Mouse (Mus musculus): Measurements from ENCODE around the gene Dennd6b. TPM values are rescaled to one million over a fixed set of nuclear protein-coding genes. Genes with fewer than 3 reads are reported as not detected.

Gene Dennd6b
- polyA plus RNA-seq, 1 experiment: 11.2 TPM

DNA sequence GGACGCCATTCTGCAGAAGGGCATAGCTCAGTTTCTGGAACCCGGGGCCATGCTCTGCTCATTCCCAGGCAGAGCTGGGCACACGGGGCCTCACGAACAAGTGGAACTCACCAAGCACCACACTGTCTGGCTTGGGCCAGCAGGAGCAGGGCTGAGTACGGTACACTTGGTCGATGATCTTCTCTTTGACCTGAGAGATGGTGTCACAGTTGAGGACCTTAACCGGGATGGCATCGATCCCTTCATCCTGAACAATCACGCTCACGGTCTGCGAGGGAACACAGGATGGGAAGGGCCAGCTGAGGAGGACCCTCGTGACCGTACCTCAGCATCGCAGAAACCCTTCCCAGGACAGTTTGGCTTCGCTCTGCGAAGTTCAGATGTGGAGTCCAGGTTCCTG, 37.8 kb downstream of the Dennd6b start:
- no peak overlapping the region for H3K27ac ChIP-seq (ENCODE audit: insufficient read depth, low read depth, low read length)
- H3K4me3 ChIP-seq (ENCODE audit: insufficient read depth, low read depth, low read length): no peak overlapping the region
- WGBS: 92% methylated on average over 16 of the region's 16 CpGs
- H3K4me1 ChIP-seq (ENCODE audit: control insufficient read depth, insufficient read depth, low read length): no peaks in the 10 kb centered on the region
- H3K27me3 ChIP-seq (replicated peaks; ENCODE audit: control insufficient read depth, insufficient read depth, low read length): no peaks in the 10 kb centered on the region
- TF ChIP-seq POLR2A (IDR thresholded peaks at IDR 0.05; ENCODE audit: low read depth, low read length) (no peak), CTCF (conservative IDR thresholded peaks at IDR 0.05; ENCODE audit: insufficient read depth, insufficient read length, low read depth, low read length) (no peak)
- no peak for DNase-seq
- peaks cover 9% of the 10 kb centered on the region for H3K36me3 ChIP-seq (ENCODE audit: control insufficient read depth, insufficient read depth, low read length)

DNA sequence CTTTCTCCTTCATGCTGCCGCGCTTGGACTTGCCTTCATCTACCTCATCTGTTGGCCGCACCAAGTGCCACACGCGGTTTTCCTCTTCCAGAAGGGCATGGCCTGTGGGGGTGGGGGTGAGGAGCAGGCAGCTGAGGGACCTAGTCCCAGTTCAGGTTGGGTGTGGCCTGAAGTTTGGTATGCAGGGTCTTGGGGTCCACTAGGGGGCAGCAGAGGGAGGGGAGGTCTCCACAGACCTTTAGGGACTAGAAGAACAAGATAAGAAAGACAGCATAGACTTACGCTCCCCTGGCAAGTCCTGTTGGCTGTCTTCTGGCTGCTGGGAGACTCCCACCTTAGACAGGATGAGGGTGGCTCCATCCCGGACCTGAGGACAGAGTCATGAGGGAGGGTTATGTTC, 38.3 kb downstream of the Dennd6b start:
- peaks cover 9% of the 10 kb centered on the region for H3K36me3 ChIP-seq (ENCODE audit: control insufficient read depth, insufficient read depth, low read length)

DNA sequence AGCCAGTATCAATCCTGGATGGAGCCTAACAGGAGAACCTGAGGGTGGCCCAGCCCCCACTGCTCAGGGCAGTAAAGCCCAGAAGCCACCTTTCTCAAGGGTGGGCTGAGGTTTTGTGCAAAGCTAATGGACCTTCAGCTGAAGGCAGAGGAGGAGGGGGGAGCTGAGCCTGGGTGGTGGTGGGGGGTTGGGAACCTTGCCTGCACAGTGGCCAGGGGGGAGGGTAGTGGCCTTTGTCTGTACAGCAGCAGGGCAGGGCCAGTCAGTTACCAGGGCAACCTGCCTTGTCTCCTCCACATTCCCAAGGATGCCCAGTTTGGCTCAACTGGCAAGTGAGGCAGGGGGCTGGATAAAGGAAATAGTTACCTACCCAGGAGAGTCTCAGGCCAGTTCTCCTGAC, 44.0 kb downstream of the Dennd6b start:
- H3K27ac ChIP-seq (ENCODE audit: insufficient read depth, low read depth, low read length): no peak overlapping the region
- peaks cover 5% of the 10 kb centered on the region; the same call in 1 of the 2 replicates for H3K4me1 ChIP-seq (ENCODE audit: control insufficient read depth, insufficient read depth, low read length)
- H3K36me3 ChIP-seq (ENCODE audit: control insufficient read depth, insufficient read depth, low read length): peaks cover 2% of the 10 kb centered on the region; the same call in 1 of the 2 replicates
- TF ChIP-seq CTCF (conservative IDR thresholded peaks at IDR 0.05; ENCODE audit: insufficient read depth, insufficient read length, low read depth, low read length) (no peak), POLR2A (IDR thresholded peaks at IDR 0.05; ENCODE audit: low read depth, low read length) (no peak)
- DNase-seq: no peak
- no peaks in the 10 kb centered on the region for H3K27me3 ChIP-seq (replicated peaks; ENCODE audit: control insufficient read depth, insufficient read depth, low read length)
- H3K4me3 ChIP-seq (ENCODE audit: insufficient read depth, low read depth, low read length): no peak overlapping the region

More for the DNA sequence above, 38.3 kb downstream of the Dennd6b start:
- WGBS: 49% methylated on average over 7 of the region's 7 CpGs
- peak; percentile 79 for DNase-seq
- Histone ChIP-seq H3K27me3 (replicated peaks; ENCODE audit: control insufficient read depth, insufficient read depth, low read length) (no peaks in the 10 kb centered on the region), H3K27ac (ENCODE audit: insufficient read depth, low read depth, low read length) (no peak overlapping the region), H3K4me3 (ENCODE audit: insufficient read depth, low read depth, low read length) (no peak overlapping the region), H3K4me1 (ENCODE audit: control insufficient read depth, insufficient read depth, low read length) (no peaks in the 10 kb centered on the region)
- TF ChIP-seq CTCF (conservative IDR thresholded peaks at IDR 0.05; ENCODE audit: insufficient read depth, insufficient read length, low read depth, low read length): peak; percentile 78
- no peak for TF ChIP-seq POLR2A (IDR thresholded peaks at IDR 0.05; ENCODE audit: low read depth, low read length)

DNA sequence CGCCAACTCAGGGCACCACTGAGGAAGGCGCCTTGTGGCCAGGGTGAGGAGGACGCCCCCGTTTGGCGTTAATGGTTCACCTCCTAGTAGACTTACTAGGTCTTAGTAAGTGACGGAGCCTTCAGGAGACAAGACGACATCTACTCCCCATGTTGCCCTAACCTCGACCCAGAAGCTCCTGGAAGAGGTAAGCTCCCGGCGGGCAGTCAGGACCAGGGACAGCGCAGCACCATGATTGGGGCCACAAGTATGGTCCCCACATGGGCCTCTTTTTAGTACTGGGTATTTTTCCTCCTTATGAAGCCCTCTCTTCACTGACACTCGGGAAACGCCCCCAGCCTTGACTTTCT, 46.3 kb downstream of the Dennd6b start:
- H3K4me3 ChIP-seq (ENCODE audit: insufficient read depth, low read depth, low read length): peak overlapping the region; percentile 70; the same call in 1 of the 2 replicates
- WGBS: 12% methylated on average over 13 of the region's 13 CpGs
- TF ChIP-seq CTCF (conservative IDR thresholded peaks at IDR 0.05; ENCODE audit: insufficient read depth, insufficient read length, low read depth, low read length) (no peak), POLR2A (IDR thresholded peaks at IDR 0.05; ENCODE audit: low read depth, low read length) (no peak)
- no peaks in the 10 kb centered on the region for H3K36me3 ChIP-seq (ENCODE audit: control insufficient read depth, insufficient read depth, low read length)
- H3K27me3 ChIP-seq (replicated peaks; ENCODE audit: control insufficient read depth, insufficient read depth, low read length): no peaks in the 10 kb centered on the region
- no peak for DNase-seq
- H3K4me1 ChIP-seq (ENCODE audit: control insufficient read depth, insufficient read depth, low read length): peaks cover 10% of the 10 kb centered on the region; the same call in 1 of the 2 replicates
- peak overlapping the region; percentile 31 for H3K27ac ChIP-seq (ENCODE audit: insufficient read depth, low read depth, low read length)

DNA sequence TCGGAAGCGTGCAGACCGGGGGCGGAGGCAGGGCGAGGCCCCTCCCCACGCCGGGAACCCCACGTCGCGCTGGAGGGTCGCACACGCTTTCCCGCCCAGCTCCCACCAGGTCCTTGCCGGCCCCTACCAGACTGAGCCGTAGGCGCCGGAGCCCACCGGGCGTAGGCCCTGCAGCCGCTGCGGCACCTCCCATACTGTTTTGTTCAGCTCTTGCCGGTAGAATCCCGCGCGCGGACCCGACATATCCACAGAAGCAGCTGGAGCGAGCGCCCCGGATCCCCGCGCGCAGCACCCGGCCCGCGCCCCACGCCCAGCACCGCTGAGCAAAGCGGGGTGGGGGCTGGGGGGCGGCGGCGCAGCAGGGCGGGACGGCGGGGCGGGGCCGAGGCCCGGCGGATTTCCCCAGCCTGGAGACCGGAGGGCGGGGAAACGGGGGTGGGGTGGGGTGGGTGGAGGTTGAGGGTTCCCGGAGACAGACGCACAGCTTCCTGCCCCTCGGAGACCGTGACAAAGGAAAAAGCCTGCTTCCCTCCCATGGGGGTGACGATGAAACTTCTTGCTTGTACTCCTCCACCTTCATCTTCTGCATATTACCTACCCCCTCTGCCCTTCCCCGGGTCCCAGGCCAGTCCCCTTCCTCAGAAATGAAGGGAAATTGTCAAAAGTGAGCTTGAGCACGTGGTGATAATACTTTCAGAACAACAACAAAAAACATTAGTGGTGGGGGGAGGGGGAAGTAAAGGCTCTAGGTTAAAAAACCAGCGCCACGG, 46.8 kb downstream of the Dennd6b start, which contains the start of gene Mapk11:
Gene Mapk11 (minus strand): TSS at position 358 of the 770 bp plus-strand sequence.
- peak; percentile 66 for DNase-seq
- Histone ChIP-seq H3K27ac (ENCODE audit: insufficient read depth, low read depth, low read length) (peak within 1 kb of the TSS; percentile 31), H3K36me3 (ENCODE audit: control insufficient read depth, insufficient read depth, low read length) (no peaks in the 10 kb centered on the region), H3K4me3 (ENCODE audit: insufficient read depth, low read depth, low read length) (peak within 1 kb of the TSS; percentile 70), H3K27me3 (replicated peaks; ENCODE audit: control insufficient read depth, insufficient read depth, low read length) (no peaks in the 10 kb centered on the region), H3K4me1 (ENCODE audit: control insufficient read depth, insufficient read depth, low read length) (peaks cover 10% of the 10 kb centered on the region; the same call in 1 of the 2 replicates)
- no peak for TF ChIP-seq CTCF (conservative IDR thresholded peaks at IDR 0.05; ENCODE audit: insufficient read depth, insufficient read length, low read depth, low read length)
- TF ChIP-seq POLR2A (IDR thresholded peaks at IDR 0.05; ENCODE audit: low read depth, low read length): no peak
- WGBS: under 1% methylated on average over 52 of the region's 61 CpGs

GRCm38 (mm10) chr15:89148496-89149270, 47.6 kb downstream of the Dennd6b start:
- peaks cover 10% of the 10 kb centered on the region; the same call in 1 of the 2 replicates for H3K4me1 ChIP-seq (ENCODE audit: control insufficient read depth, insufficient read depth, low read length)
- WGBS: 11% methylated on average over 25 of the region's 25 CpGs
- TF ChIP-seq POLR2A (IDR thresholded peaks at IDR 0.05; ENCODE audit: low read depth, low read length): no peak
- TF ChIP-seq CTCF (conservative IDR thresholded peaks at IDR 0.05; ENCODE audit: insufficient read depth, insufficient read length, low read depth, low read length): no peak
- H3K36me3 ChIP-seq (ENCODE audit: control insufficient read depth, insufficient read depth, low read length): no peaks in the 10 kb centered on the region
- H3K4me3 ChIP-seq (ENCODE audit: insufficient read depth, low read depth, low read length): peak overlapping the region; percentile 70
- no peak for DNase-seq
- H3K27ac ChIP-seq (ENCODE audit: insufficient read depth, low read depth, low read length): no peak overlapping the region
- H3K27me3 ChIP-seq (replicated peaks; ENCODE audit: control insufficient read depth, insufficient read depth, low read length): no peaks in the 10 kb centered on the region

GRCm38 (mm10) chr15:89147895-89148294, 48.4 kb downstream of the Dennd6b start:
- WGBS: 38% methylated on average over 4 of the region's 4 CpGs
- Histone ChIP-seq H3K4me3 (ENCODE audit: insufficient read depth, low read depth, low read length) (no peak overlapping the region), H3K27ac (ENCODE audit: insufficient read depth, low read depth, low read length) (no peak overlapping the region), H3K27me3 (replicated peaks; ENCODE audit: control insufficient read depth, insufficient read depth, low read length) (no peaks in the 10 kb centered on the region), H3K36me3 (ENCODE audit: control insufficient read depth, insufficient read depth, low read length) (no peaks in the 10 kb centered on the region), H3K4me1 (ENCODE audit: control insufficient read depth, insufficient read depth, low read length) (peaks cover 10% of the 10 kb centered on the region; the same call in 1 of the 2 replicates)
- peak; percentile 62 for DNase-seq
- TF ChIP-seq CTCF (conservative IDR thresholded peaks at IDR 0.05; ENCODE audit: insufficient read depth, insufficient read length, low read depth, low read length) (no peak), POLR2A (IDR thresholded peaks at IDR 0.05; ENCODE audit: low read depth, low read length) (no peak)

Measured in kidney, adult 2 months (tissue).